Mouse (Mus musculus) liver, adult 2 months (tissue): ENCODE results near the gene Mvb12a. TPM values are rescaled to one million over a fixed set of nuclear protein-coding genes. Genes with fewer than 3 reads are reported as not detected.

Experiments
- DNase-seq: peaks from one replicate; pipeline ENCODE4 v3.0.0-alpha.2; 2011; ENCODE audit warnings: low read depth, low spot score; ENCODE audit errors: extremely low read depth
- H3K27ac ChIP-seq: fragments of 200-500 bp; replicated peaks from 2 replicates; pipeline ENCODE4 v1.5.1; 2012; ENCODE audit warnings: low read depth, mild to moderate bottlenecking, control low read depth, inconsistent platforms, low read length; ENCODE audit not compliant: insufficient read depth
- H3K27me3 ChIP-seq: fragments of 200-500 bp; 2 replicates; pipeline ENCODE4 v1.6.1; 2012; ENCODE audit warnings: mild to moderate bottlenecking, moderate library complexity, low read length, inconsistent platforms; ENCODE audit not compliant: control insufficient read depth, insufficient read depth
- H3K36me3 ChIP-seq: fragments of 200-500 bp; 2 replicates; pipeline ENCODE4 v1.6.1; 2012; ENCODE audit warnings: low read length, inconsistent platforms; ENCODE audit not compliant: control insufficient read depth, insufficient read depth
- H3K4me1 ChIP-seq: fragments of 200-500 bp; 2 replicates; pipeline ENCODE4 v1.6.1; 2011; ENCODE audit warnings: low read length; ENCODE audit not compliant: control insufficient read depth, insufficient read depth
- H3K4me3 ChIP-seq: fragments of 200-500 bp; 2 replicates; pipeline ENCODE4 v1.5.1; 2011; ENCODE audit warnings: low read depth, mild to moderate bottlenecking, control low read depth, low read length, moderate library complexity; ENCODE audit not compliant: insufficient read depth
- H3K79me2 ChIP-seq: fragments of 200-500 bp; 2 replicates; pipeline ENCODE4 v1.6.1; 2012; ENCODE audit warnings: inconsistent platforms, mild to moderate bottlenecking, low read length, moderate library complexity; ENCODE audit not compliant: control insufficient read depth, insufficient read depth
- H3K9ac ChIP-seq: fragments of 200-500 bp; 2 replicates; pipeline ENCODE4 v1.6.1; 2012; ENCODE audit warnings: low read depth, mild to moderate bottlenecking, control low read depth, inconsistent platforms, low read length
- CTCF ChIP-seq: fragments of 200-500 bp; IDR thresholded peaks from 2 replicates; pipeline ENCODE4 v1.5.1; 2011; ENCODE audit warnings: low read depth, low read length, control low read depth
- POLR2A ChIP-seq: fragments of 200-500 bp; IDR thresholded peaks from 2 replicates; pipeline ENCODE4 v1.6.1; 2011; ENCODE audit warnings: low read length, control low read depth; ENCODE audit not compliant: insufficient read depth; ENCODE audit errors: extremely low read depth
- WGBS: fragments of 180-500 bp; shearing (Covaris S2); methylation state at CpG from one replicate; pipeline ENCODE4 v1.1.7; 2018; 5-methylcytosine and 5-hydroxymethylcytosine counted together
- polyA plus RNA-seq: library from polyadenylated mRNA; depleted of rRNA; stranded (reverse); fragments of >200 nt; gene quantifications from 2 replicates; pipeline ENCODE4 v1.2.3, GENCODE M21; 2012
- total RNA-seq: library from RNA; depleted of rRNA; stranded (reverse); fragments of >200 nt; gene quantifications from 2 replicates; pipeline ENCODE4 v1.2.3, GENCODE M21; 2014

Gene Mvb12a
- total and polyA plus RNA-seq, 2 experiments = 98.9 to 164 TPM

DNA sequence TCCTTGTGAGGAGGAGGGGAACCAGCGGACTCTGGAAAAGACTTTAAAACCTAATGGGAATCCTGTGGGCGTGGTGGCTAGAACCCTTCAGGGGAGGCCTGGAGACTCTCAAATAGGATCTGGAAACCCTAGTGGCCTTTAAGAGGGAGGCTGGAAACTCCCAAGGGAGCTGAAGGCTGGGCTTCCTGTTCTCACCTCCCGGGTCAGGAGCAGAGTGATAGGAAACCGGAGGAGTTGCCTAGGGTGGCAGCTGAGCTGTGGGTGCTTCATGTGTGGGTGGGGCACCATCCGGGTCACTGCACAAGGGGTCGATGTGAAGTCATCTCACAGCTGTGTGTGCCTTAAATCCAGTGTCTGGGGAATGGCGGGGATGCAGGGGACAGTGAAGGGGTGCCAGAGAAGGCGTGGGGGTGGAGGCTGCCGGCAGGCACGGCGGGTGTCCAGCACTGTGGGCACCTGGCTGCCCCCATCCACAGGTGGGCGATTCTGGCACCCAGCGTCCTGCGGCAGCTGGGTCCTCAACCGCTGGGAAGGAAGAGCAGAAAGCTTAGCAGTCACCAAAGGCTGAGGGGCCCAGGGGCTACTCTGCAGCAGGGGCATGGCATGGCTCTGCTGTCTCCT, 44.7 kb upstream of the Mvb12a start:
- WGBS = 34% methylated on average over 15 of the region's 15 CpGs
- H3K27me3 ChIP-seq = no peaks in the 10 kb centered on the region
- peaks cover 16% of the 10 kb centered on the region for H3K4me1 ChIP-seq
- peak overlapping the region; percentile 58 for H3K27ac ChIP-seq
- no peaks in the 10 kb centered on the region for H3K79me2 ChIP-seq
- no peak for DNase-seq
- TF ChIP-seq POLR2A = no peak
- H3K36me3 ChIP-seq = no peaks in the 10 kb centered on the region
- no peak overlapping the region for H3K4me3 ChIP-seq
- peak overlapping the region; percentile 24 for H3K9ac ChIP-seq

DNA sequence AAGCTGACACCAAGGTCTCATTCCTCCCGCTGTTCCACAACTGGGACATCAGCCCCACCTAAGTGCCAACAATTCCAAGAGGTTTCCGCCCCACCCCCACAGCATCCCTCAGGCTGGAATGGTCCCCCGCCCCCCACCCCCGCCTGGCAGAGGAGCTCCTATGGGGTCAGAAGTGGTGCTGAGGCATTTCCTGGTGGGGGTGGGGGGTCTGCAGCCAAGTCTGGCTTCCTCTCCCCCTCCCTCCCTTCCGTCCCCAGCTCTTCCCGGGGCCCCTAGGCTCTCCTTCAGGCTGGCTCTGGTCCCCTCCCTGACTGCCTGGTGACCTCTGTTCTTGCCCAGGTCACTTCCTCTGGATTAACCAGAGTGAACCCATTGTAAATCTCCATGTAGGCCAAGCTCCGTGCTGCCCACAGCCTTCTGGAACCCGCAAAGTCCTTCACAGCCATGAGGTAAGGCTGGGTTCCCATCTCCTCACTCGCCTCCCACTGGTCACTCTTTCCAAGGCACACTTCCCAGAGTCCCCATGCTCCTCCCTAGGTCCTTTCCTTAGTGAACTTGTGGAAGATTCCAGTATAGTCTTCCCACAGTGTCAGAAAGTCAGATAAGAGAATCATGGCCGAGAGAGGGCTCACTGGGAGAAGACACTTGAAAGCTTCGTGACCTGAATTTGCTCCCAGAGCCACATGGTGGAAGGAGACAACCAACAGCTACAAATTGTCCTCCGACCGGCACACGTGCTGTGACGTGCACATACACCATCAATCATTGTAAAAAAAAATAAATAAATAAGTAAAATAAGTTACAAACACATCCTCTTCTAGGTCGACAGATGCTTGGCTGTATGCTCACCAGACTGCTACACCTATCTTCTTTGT, 43.7 kb upstream of the Mvb12a start:
- 46% methylated on average over 16 of the region's 16 CpGs for WGBS
- DNase-seq = peak; percentile 36
- no peaks in the 10 kb centered on the region for H3K36me3 ChIP-seq
- no peak overlapping the region for H3K9ac ChIP-seq
- H3K4me1 ChIP-seq = peaks cover 16% of the 10 kb centered on the region
- no peaks in the 10 kb centered on the region for H3K79me2 ChIP-seq
- no peak overlapping the region for H3K4me3 ChIP-seq
- no peaks in the 10 kb centered on the region for H3K27me3 ChIP-seq
- peak overlapping the region; percentile 58 for H3K27ac ChIP-seq
- TF ChIP-seq POLR2A (no peak), CTCF (no peak)

DNA sequence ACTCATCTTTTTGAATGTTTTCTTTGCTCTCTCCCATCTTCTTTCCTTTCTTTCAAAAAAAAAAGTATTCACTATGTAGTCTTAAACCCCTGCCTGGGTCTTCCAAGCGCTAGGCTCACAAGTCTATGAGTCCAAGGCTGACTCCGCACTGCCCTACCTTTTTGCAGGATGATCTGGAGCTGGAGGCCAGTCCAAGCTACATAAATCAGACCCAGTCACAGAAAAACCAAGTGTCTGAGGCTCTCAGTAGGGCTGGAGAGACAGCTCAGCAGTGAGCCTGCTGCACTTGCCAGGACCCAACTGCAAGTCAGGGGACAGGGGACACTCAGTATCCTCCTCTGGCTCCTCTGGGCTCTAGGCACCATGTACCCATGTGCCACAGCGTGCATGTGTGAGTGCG, 38.4 kb upstream of the Mvb12a start:
- Histone ChIP-seq H3K4me1 (no peaks in the 10 kb centered on the region), H3K79me2 (no peaks in the 10 kb centered on the region), H3K27ac (no peak overlapping the region), H3K36me3 (no peaks in the 10 kb centered on the region), H3K9ac (no peak overlapping the region), H3K4me3 (no peak overlapping the region), H3K27me3 (0 out of 2 replicates have a peak, but pooled peaks cover 3% of the 10 kb centered on the region)
- TF ChIP-seq CTCF (no peak), POLR2A (no peak)
- WGBS = 93% methylated on average over 4 of the region's 4 CpGs
- DNase-seq = no peak

DNA sequence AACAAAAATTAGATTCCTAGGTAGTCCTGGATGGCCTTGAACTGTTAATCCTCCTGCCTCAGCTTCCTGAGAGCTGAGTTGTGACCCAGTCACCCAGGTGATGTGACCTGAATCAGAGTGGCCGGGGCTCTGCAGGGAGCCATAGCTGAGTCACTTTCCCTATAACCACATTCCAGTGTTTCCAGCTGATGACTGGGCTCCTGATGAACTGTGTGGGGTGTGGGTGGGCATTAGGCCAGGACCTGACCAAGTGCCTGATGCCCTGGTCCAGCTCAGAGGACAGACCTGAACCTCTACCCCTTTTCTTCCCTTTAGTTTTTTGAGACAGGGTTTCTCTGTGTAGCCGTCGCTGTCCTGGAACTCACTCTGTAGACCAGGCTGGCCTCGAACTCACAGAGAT, 37.4 kb upstream of the Mvb12a start:
- Histone ChIP-seq H3K4me1 (no peaks in the 10 kb centered on the region), H3K4me3 (no peak overlapping the region), H3K79me2 (no peaks in the 10 kb centered on the region), H3K9ac (no peak overlapping the region), H3K27me3 (0 out of 2 replicates have a peak, but pooled peaks cover 3% of the 10 kb centered on the region), H3K27ac (no peak overlapping the region), H3K36me3 (no peaks in the 10 kb centered on the region)
- TF ChIP-seq CTCF = no peak
- no peak for TF ChIP-seq POLR2A
- WGBS = 91% methylated on average over 4 of the region's 4 CpGs
- DNase-seq = no peak

DNA sequence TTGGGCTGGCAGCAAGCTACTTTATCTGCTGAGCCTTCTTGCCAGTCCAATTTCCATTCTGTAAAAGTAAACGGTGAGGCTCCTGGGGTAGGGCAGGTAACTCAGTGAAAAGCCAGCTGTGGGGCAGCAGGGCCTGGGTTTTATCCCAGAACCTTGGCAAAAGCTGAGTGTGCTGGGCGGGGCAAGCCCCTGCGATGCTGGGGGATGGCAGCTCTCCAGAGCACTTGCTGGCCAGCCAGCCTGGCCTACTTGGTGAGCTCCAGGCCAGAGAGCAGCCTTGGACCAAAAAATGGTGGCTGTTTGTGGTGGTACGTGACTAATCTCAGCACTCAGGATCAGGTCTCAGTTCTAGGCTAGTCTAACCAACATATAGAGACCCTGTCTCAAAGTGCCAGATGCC, 36.7 kb upstream of the Mvb12a start:
- H3K36me3 ChIP-seq = no peaks in the 10 kb centered on the region
- no peak for DNase-seq
- no peak overlapping the region for H3K4me3 ChIP-seq
- H3K9ac ChIP-seq = no peak overlapping the region
- H3K27ac ChIP-seq = no peak overlapping the region
- no peaks in the 10 kb centered on the region for H3K79me2 ChIP-seq
- no peaks in the 10 kb centered on the region for H3K4me1 ChIP-seq
- WGBS = 64% methylated on average over 4 of the region's 4 CpGs
- TF ChIP-seq POLR2A (no peak), CTCF (no peak)
- H3K27me3 ChIP-seq = 0 out of 2 replicates have a peak, but pooled peaks cover 3% of the 10 kb centered on the region
